Mouse (Mus musculus) midbrain, embryonic 15.5 days (tissue): ENCODE results near the gene BC005624. TPM values are rescaled to one million over a fixed set of nuclear protein-coding genes. Genes with fewer than 3 reads are reported as not detected.

Source experiments
- ATAC-seq: fragments of 200-750 bp; cut with Nextera tagmentation; replicated peaks from 2 replicates; pipeline ENCODE4 v1.8.0; 2017; ENCODE audit warnings: moderate TSS enrichment
- H3K27ac ChIP-seq: fragments of 300-500 bp; sonication (generic); 2 replicates; pipeline ENCODE4 v1.5.1; 2015; ENCODE audit warnings: mild to moderate bottlenecking, inconsistent platforms
- H3K27me3 ChIP-seq: fragments of 300-500 bp; sonication (generic); replicated peaks from 2 replicates; pipeline ENCODE4 v1.6.1; 2015; ENCODE audit warnings: inconsistent platforms
- H3K36me3 ChIP-seq: fragments of 300-500 bp; sonication (generic); replicated peaks from 2 replicates; pipeline ENCODE4 v1.6.1; 2015; ENCODE audit warnings: inconsistent platforms
- H3K4me1 ChIP-seq: fragments of 300-500 bp; sonication (generic); 2 replicates; pipeline ENCODE4 v1.6.1; 2015; ENCODE audit warnings: inconsistent platforms
- H3K4me2 ChIP-seq: fragments of 300-500 bp; sonication (generic); 2 replicates; pipeline ENCODE4 v1.6.1; 2015; ENCODE audit warnings: inconsistent platforms, mild to moderate bottlenecking, moderate library complexity
- H3K4me3 ChIP-seq: fragments of 300-500 bp; sonication (generic); 2 replicates; pipeline ENCODE4 v1.5.1; 2015; ENCODE audit warnings: mild to moderate bottlenecking, inconsistent platforms
- H3K9ac ChIP-seq: fragments of 300-500 bp; sonication (generic); 2 replicates; pipeline ENCODE4 v1.6.1; 2015; ENCODE audit warnings: mild to moderate bottlenecking, inconsistent platforms
- H3K9me3 ChIP-seq: fragments of 300-500 bp; sonication (generic); 2 replicates; pipeline ENCODE4 v1.6.1; 2016; ENCODE audit warnings: inconsistent platforms
- WGBS: fragments of 180-500 bp; shearing (Covaris S2); methylation state at CpG from one replicate; pipeline ENCODE4 v1.1.7; 2015; ENCODE audit warnings: mixed read lengths; 5-methylcytosine and 5-hydroxymethylcytosine counted together
- polyA plus RNA-seq: library from polyadenylated mRNA; unstranded; fragments of >200 nt; fragmentation: Nextera tagmentation; extraction: Ambion mirVana; gene quantifications from 2 replicates; pipeline ENCODE4 v1.2.1, GENCODE M21; 2015

The BC005624 gene
- 96.4 and 100 TPM in 2 replicates for polyA plus RNA-seq

DNA sequence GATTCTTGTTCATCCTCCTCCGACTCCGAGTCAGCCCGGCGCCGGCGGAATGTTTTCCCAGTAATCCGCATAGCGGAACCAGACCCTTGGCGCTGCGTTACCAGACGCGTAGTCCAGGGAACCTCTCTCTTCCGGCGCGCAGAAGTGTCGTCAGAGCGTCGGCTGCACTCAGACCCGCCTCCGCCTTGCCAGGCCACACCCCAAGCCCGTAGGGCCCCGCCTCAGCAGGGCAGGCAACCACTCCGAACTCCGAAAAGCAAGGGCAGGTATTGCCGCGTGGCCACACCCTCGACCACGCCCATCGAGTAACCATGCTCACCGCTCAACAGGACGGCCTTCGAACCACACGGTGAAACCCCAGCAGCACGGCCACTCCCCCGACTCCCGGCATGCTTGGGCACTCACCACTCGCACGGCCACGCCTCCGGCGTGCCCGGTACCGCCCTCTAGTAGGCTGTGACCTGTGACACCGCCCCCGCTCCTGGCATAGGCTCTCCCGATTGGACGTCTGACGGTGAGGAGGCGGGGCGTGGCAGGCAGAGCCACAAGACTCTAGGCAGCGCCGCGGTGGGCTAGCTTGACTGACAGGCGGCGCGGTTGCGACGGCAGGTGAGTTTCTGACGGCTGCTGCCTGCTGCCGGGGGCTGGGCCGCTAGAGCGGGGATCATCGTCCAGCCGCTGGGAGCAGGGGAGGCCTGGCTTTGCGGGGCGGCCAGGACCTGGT is at the start of gene BC005624, which contains the start of gene Usp20:
Gene BC005624, minus strand, starts transcription at position 412 of the 724 bp plus-strand sequence.
Gene Usp20, plus strand, starts transcription at position 490 of the 724 bp plus-strand sequence.
- peak; percentile 97 for ATAC-seq
- Histone ChIP-seq H3K36me3 (peaks cover 23% of the 10 kb centered on the region), H3K4me3 (peak within 1 kb of the TSS; percentile 88), H3K27ac (peak within 1 kb of the TSS; percentile 82), H3K4me1 (peaks cover 29% of the 10 kb centered on the region), H3K4me2 (peak within 1 kb of the TSS; percentile 75), H3K9ac (peak within 1 kb of the TSS; percentile 70), H3K9me3 (no peaks in the 10 kb centered on the region), H3K27me3 (no peaks in the 10 kb centered on the region)
- WGBS, result under 1% methylated on average over 66 of the region's 66 CpGs

DNA sequence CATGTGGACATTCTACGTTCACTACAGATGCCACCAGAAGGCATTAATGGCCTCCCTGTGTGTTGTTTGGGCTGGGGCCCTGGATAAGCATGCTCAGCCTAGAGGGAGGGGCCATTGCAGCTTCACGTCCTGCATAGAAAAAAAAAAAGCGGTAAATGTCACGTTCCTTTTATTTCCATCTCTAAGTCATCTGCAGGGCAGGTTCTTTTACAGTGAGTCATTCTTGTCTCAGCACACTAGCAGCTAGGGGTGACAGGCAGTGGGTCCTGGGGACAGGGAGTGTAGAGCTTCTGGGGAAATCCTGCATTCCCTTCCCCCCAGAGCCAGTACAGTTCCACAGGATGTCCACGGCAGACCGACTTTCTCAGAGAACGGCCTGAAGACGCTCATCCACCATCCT is 44.6 kb upstream of the BC005624 start:
- Histone ChIP-seq H3K4me1 (no peaks in the 10 kb centered on the region), H3K9me3 (no peaks in the 10 kb centered on the region), H3K27me3 (no peaks in the 10 kb centered on the region), H3K36me3 (0 out of 2 replicates have a peak, but pooled peaks cover 8% of the 10 kb centered on the region), H3K4me3 (no peak overlapping the region), H3K27ac (no peak overlapping the region), H3K9ac (no peak overlapping the region), H3K4me2 (no peak overlapping the region)
- ATAC-seq, result no peak
- WGBS, result 71% methylated on average over 8 of the region's 8 CpGs

DNA sequence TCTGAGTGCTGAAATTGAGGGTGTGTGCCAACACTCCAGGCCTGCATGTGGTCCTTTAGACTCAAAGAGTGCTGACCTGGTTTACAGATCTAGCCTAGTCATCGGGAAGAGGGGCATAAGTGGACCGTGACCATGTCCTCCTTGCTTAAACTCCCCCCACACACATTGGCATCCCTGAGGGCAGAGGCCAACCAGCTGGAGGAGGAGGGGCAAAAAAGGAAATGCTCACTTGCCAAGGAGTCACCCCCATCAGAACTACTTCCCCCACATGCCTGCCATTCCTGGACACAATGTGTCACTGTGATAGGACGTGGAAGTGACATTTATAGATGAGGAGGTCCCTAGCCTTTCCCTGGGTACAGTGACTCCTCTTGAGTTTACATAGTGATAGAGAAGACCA is 43.5 kb upstream of the BC005624 start:
- H3K27me3 ChIP-seq, result no peaks in the 10 kb centered on the region
- no peak overlapping the region for H3K4me2 ChIP-seq
- H3K27ac ChIP-seq, result no peak overlapping the region
- no peak overlapping the region for H3K4me3 ChIP-seq
- no peak overlapping the region for H3K9ac ChIP-seq
- ATAC-seq, result no peak
- 84% methylated on average over 3 of the region's 3 CpGs for WGBS
- no peaks in the 10 kb centered on the region for H3K9me3 ChIP-seq
- H3K36me3 ChIP-seq, result peaks cover 19% of the 10 kb centered on the region; the same call in 1 of the 2 replicates
- no peaks in the 10 kb centered on the region for H3K4me1 ChIP-seq

DNA sequence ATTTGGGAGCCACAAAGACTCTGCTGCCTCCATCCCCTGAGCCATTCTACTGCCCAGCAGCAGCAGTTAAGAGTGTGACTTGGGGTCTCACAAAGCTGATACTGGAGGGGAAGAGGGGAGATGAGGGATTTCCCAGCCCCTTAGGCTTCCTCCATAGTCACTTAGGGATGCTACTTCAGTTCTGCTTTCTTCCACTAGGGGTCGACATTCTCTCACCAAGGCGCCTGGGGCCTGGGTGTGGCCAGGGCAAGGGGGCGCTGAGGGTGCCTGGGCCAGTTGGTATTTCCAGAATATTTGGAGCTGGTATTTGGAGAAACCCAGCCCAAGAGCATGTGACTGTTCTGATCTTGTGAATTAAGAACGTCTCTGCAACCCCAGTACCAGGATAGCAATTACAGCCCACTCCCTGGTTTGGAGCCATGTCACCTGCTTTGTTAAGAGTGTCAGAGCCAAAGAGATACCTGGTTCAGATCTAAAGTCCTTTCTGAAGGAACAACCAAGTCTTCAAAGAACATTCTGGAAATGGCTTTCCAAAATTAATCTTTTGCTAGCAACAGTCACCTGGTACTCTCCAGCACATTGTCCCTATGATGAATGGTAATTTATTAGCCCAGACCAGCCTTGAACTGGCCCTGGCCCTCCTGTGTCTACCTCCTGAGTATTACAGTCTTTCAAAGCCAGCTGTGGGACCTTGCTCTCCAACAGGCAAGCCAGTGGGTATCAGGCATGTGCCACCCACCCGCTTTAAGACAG is 42.8 kb upstream of the BC005624 start:
- Histone ChIP-seq H3K9me3 (no peaks in the 10 kb centered on the region), H3K27me3 (no peaks in the 10 kb centered on the region), H3K4me3 (no peak overlapping the region), H3K4me2 (no peak overlapping the region), H3K4me1 (no peaks in the 10 kb centered on the region), H3K9ac (no peak overlapping the region), H3K27ac (no peak overlapping the region), H3K36me3 (peaks cover 25% of the 10 kb centered on the region; the same call in 1 of the 2 replicates)
- 30% methylated on average over 5 of the region's 5 CpGs for WGBS
- no peak for ATAC-seq

DNA sequence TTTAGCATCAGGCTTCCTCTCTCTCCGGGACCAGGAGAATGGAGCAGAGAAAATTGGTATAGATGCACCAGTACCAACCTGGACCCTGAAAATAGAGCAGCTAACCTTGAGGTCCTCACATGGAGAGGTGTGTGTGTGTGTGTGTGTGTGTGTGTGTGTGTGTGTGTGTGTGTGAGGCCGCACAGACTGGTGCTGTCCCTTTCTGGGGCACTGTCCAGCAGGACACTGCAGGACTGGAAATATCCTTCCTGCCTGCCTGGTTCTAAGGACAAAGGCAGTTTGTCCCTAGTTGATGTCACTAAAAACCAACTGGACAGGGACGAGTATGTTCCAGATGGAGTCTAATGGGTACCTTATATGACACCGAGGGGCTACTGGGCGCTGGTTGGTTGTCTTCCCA is 41.9 kb upstream of the BC005624 start:
- WGBS, result 87% methylated on average over 5 of the region's 5 CpGs
- no peak overlapping the region for H3K4me2 ChIP-seq
- ATAC-seq, result no peak
- no peak overlapping the region for H3K9ac ChIP-seq
- H3K4me1 ChIP-seq, result no peaks in the 10 kb centered on the region
- peaks cover 26% of the 10 kb centered on the region; the same call in 1 of the 2 replicates for H3K36me3 ChIP-seq
- H3K4me3 ChIP-seq, result no peak overlapping the region
- no peaks in the 10 kb centered on the region for H3K9me3 ChIP-seq
- H3K27me3 ChIP-seq, result no peaks in the 10 kb centered on the region
- no peak overlapping the region for H3K27ac ChIP-seq

DNA sequence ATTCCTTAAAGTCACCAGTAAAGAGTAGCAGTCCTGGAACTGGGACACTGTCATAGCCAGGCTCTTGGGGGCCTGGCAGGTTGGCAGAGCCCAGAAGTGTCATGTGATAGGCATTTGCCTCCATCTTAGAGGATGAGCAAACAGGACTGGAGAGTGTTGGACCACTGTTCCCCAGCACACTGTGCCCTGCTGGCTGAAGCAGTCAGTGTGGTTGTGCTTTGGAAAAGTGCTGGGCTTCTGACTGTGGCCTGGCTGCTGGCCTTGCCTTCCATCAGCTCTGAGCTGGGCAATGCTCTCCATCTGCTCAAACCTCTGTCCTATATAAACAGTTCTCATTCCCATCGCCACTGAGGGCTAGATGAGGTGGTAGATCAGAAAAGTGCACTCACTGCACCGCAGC is 38.2 kb upstream of the BC005624 start:
- H3K27ac ChIP-seq, result no peak overlapping the region
- no peaks in the 10 kb centered on the region for H3K27me3 ChIP-seq
- no peak overlapping the region for H3K4me2 ChIP-seq
- no peaks in the 10 kb centered on the region for H3K9me3 ChIP-seq
- H3K36me3 ChIP-seq, result peaks cover 42% of the 10 kb centered on the region
- H3K4me3 ChIP-seq, result no peak overlapping the region
- no peak for ATAC-seq
- H3K9ac ChIP-seq, result no peak overlapping the region
- 96% methylated on average over 2 of the region's 2 CpGs for WGBS
- no peaks in the 10 kb centered on the region for H3K4me1 ChIP-seq

DNA sequence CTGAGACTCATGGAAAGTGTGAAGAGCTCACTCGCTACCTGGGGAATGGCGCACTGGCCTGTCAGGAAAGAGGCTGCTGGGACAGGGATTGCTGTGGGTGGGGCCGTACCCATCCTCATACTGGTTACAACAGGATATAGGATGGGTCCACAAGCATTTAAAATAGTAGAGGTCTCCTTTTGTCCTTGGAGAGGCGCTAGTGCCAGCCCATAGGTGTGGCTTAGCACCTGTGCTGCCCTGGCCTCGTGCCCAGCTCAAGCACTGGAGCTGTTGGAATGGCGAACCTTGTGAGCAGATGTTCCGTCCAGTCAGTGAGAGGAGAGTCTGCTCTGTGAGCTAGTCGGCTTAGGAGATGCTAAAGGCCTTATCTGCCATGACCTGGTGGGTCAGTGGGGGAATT is 37.0 kb upstream of the BC005624 start:
- WGBS, result 91% methylated on average over 8 of the region's 8 CpGs
- ATAC-seq, result no peak
- no peak overlapping the region for H3K4me2 ChIP-seq
- no peak overlapping the region for H3K27ac ChIP-seq
- H3K36me3 ChIP-seq, result peaks cover 42% of the 10 kb centered on the region
- H3K27me3 ChIP-seq, result no peaks in the 10 kb centered on the region
- no peaks in the 10 kb centered on the region for H3K4me1 ChIP-seq
- H3K9ac ChIP-seq, result no peak overlapping the region
- no peak overlapping the region for H3K4me3 ChIP-seq
- no peaks in the 10 kb centered on the region for H3K9me3 ChIP-seq

DNA sequence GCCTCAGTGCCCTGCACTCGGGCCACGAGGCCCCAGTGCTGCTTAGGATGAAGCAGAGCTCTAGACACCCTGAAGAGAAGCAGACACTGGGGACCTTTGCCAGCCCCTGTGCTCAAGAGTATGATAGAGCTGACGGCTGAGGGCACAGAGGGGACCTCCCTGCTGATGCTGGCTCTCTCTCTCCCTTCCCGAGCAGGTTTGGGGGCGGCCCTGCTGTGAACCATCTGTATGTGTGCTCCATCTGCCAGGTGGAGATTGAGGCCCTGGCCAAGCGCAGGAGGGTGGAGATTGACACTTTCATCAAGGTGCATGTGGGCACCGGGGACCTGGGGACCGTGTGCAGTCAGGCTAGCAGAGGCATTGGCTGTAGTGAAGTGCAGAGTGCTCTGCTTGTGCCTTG is 36.5 kb upstream of the BC005624 start:
- no peaks in the 10 kb centered on the region for H3K4me1 ChIP-seq
- no peak for ATAC-seq
- H3K27me3 ChIP-seq, result no peaks in the 10 kb centered on the region
- H3K9me3 ChIP-seq, result no peaks in the 10 kb centered on the region
- WGBS, result 82% methylated on average over 8 of the region's 8 CpGs
- peaks cover 42% of the 10 kb centered on the region for H3K36me3 ChIP-seq
- no peak overlapping the region for H3K27ac ChIP-seq
- no peak overlapping the region for H3K9ac ChIP-seq
- no peak overlapping the region for H3K4me2 ChIP-seq
- no peak overlapping the region for H3K4me3 ChIP-seq

DNA sequence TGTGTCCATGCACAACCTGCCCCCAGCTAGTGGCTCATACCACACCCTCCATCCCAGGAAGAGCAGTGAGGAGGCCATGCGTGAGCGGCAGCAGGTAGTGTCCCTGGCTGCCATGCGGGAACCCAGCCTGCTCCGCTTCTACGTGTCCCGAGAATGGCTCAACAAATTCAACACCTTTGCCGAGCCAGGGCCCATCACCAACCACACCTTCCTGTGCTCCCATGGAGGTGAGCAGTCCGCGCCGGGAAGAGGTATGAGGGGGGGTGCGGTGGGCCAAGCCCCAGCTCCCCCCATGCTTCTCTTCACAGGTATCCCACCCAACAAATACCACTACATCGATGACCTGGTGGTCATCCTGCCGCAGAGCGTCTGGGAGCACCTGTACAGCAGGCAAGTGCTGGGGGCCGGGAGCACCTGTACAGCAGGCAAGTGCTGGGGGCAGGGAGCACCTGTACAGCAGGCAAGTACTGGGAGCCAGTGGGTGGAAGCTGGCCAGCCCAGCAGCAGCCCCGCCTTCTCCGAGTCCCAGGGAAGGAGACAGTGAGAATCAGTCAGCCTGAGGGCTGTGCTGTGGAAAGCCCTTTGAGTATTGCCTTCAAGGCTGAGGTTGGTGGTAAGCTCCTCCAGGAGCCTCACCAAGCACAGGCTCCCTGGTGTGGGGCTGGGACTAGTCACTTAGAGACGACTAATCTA is 35.8 kb upstream of the BC005624 start:
- Histone ChIP-seq H3K36me3 (peaks cover 42% of the 10 kb centered on the region), H3K9ac (no peak overlapping the region), H3K27ac (no peak overlapping the region), H3K4me3 (no peak overlapping the region), H3K9me3 (no peaks in the 10 kb centered on the region), H3K4me2 (no peak overlapping the region), H3K27me3 (no peaks in the 10 kb centered on the region), H3K4me1 (no peaks in the 10 kb centered on the region)
- ATAC-seq, result no peak
- WGBS, result 93% methylated on average over 18 of the region's 18 CpGs

DNA sequence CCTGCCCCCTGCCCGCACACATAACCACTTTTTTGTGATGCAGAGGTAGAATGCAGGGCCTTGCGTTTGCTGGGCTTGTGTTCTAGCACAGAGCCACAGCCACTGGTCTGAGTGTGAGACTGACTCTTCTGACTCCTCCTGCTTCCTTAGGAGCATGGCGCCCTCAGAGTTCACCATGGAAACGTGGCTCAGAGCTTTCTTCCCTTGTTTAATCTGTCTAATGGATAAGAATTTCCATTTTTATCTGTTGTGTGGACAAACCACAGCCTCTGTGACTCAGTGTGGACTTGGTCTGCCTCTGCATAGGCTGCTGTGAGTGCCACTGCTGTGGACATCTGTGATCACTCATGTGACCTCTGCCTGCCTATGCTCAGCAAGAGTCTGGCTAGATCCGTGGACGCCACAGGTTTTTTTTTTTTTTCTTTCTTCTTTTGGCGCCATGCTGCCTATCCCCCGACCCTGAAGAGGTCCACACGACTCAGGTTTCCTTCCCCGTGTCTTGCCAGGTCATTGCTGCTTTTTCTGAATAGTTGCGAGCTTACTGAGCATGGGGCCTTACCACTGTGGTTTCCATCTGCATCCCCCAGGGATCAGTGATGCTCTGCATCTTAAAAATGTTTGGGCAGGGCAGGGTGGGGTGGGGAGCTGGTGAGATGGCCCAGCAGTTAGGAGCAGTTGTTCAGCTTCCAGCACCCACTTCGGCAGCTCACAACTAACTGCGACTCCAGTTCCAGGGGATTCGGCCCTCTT is 31.5 kb upstream of the BC005624 start:
- Histone ChIP-seq H3K4me1 (no peaks in the 10 kb centered on the region), H3K36me3 (peaks cover 32% of the 10 kb centered on the region), H3K4me3 (no peak overlapping the region), H3K9me3 (no peaks in the 10 kb centered on the region), H3K27me3 (no peaks in the 10 kb centered on the region), H3K27ac (no peak overlapping the region), H3K9ac (no peak overlapping the region), H3K4me2 (no peak overlapping the region)
- 76% methylated on average over 14 of the region's 14 CpGs for WGBS
- ATAC-seq, result no peak

DNA sequence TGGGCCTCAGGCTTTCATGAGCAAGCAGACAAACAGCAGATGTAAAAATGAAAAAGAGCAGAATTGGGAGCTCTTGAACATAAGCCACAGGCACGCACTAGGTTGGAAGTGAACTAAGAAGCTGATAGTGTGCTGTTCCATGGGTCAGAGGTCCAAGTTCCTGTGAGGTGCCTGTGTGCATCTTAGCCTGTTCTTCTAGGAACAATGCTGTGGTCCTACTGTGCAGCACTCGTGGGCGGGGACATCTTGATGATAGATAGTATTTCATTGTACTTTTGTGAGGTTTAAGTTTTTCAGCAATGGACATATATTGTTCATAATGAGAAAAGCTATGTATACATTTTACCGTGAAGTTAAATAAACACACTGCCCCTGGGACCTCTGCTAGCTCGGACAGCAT is 25.2 kb upstream of the BC005624 start:
- Histone ChIP-seq H3K9me3 (no peaks in the 10 kb centered on the region), H3K36me3 (peaks cover 40% of the 10 kb centered on the region; the same call in 1 of the 2 replicates), H3K4me3 (no peak overlapping the region), H3K27ac (no peak overlapping the region), H3K4me1 (no peaks in the 10 kb centered on the region), H3K4me2 (no peak overlapping the region), H3K27me3 (no peaks in the 10 kb centered on the region), H3K9ac (no peak overlapping the region)
- WGBS, result 90% methylated on average over 5 of the region's 5 CpGs
- ATAC-seq, result no peak

DNA sequence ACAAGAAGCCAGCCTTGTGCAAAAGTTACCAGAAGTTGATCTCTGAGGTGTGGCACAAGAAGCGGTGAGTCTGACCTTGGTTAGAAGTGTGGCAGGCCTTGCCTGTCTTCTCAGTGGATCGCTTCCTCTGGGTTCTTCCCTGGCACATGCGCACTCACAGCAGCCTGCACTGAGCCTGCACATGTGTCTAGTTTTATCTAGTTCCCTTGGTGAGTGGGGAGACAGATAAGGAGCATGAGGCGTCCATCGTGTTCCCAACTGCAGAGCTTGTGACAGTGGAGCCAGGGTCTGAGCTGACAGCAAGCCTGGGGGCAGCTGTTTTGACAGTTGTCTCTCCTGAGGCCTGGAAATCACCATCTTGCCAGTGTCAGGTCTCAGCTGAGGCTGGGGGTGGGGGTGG is 24.4 kb upstream of the BC005624 start:
- H3K4me1 ChIP-seq, result no peaks in the 10 kb centered on the region
- no peak overlapping the region for H3K4me2 ChIP-seq
- no peak for ATAC-seq
- H3K9me3 ChIP-seq, result no peaks in the 10 kb centered on the region
- H3K36me3 ChIP-seq, result peaks cover 43% of the 10 kb centered on the region; the same call in 1 of the 2 replicates
- no peak overlapping the region for H3K27ac ChIP-seq
- WGBS, result 94% methylated on average over 5 of the region's 5 CpGs
- no peak overlapping the region for H3K9ac ChIP-seq
- H3K27me3 ChIP-seq, result no peaks in the 10 kb centered on the region
- no peak overlapping the region for H3K4me3 ChIP-seq
